Comparison of ENCODE assay signal across 16 mouse cellular contexts in genomic region chr12:79813566-79814305, GRCm38 (mm10).
DNase-seq lines count a peak whose midpoint lies in the region; ATAC-seq lines count a peak whose summit lies in the region.
"Had no signal": no experiment of that assay in that cellular context is flagged by ENCODE, and none has a peak within 500 bp of the region (broad histone marks: within the 10 kb centered on the region; RNA-seq: fewer than 3 reads in every experiment).

No protein-coding gene starts in this region.

- ATAC-seq in neural tube, embryonic 12.5 days (ENCODE audit: low FRiP score, low read depth), result 0 out of 2 replicates have a peak, but pooled peaks have one; percentile 37
- no peak for ATAC-seq in neural tube, embryonic 15.5 days (ENCODE audit: low FRiP score)
- no peak; the same call in 1 of the 2 replicates for ATAC-seq in hindbrain, embryonic 15.5 days (ENCODE audit: low FRiP score, low read depth)

- peak; percentile 70 for DNase-seq in embryo, embryonic 10 days (ENCODE audit: low spot score)
- DNase-seq in embryo, embryonic 9.5 days (ENCODE audit: extremely low spot score), result no peak
- peak; percentile 62 for DNase-seq in splenic B cell, adult 2 months (ENCODE audit: low read depth, low spot score)
- DNase-seq in adrenal gland, postnatal 4 days (ENCODE audit: low spot score in 2 of 2), result no peak
- DNase-seq in gastrocnemius, adult 8-10 months (ENCODE audit: low spot score in 2 of 2), result no peak
- DNase-seq: cerebellum, postnatal 25 days; gastrocnemius, postnatal 10 days; kidney, adult 2 months; lung, embryonic 14.5 days had no signal

- 0 out of 2 replicates have a peak overlapping the region, but pooled peaks have one; percentile 14 for H3K4me2 ChIP-seq in neural tube, embryonic 12.5 days (replicated peaks)
- no peak overlapping the region for H3K4me2 ChIP-seq in neural tube, embryonic 15.5 days
- H3K4me2 ChIP-seq in hindbrain, embryonic 15.5 days, result peak overlapping the region; percentile 33
- H3K4me2 ChIP-seq: heart, embryonic 15.5 days; limb, embryonic 12.5 days; lung, embryonic 14.5 days had no signal

- peaks cover 25% of the 10 kb centered on the region for H3K4me1 ChIP-seq in neural tube, embryonic 12.5 days
- peaks cover 22% of the 10 kb centered on the region for H3K4me1 ChIP-seq in neural tube, embryonic 15.5 days
- peaks cover 16% of the 10 kb centered on the region for H3K4me1 ChIP-seq in hindbrain, embryonic 15.5 days (replicated peaks)
- H3K4me1 ChIP-seq: megakaryocyte, embryonic 14.5 days had no signal

- H3K27me3 ChIP-seq in neural tube, embryonic 12.5 days (replicated peaks), result no peaks in the 10 kb centered on the region; the same call in 1 of the 2 replicates
- no peaks in the 10 kb centered on the region for H3K27me3 ChIP-seq in neural tube, embryonic 15.5 days (replicated peaks)
- no peaks in the 10 kb centered on the region for H3K27me3 ChIP-seq in hindbrain, embryonic 15.5 days
- no peaks in the 10 kb centered on the region for H3K27me3 ChIP-seq in splenic B cell, adult 2 months (ENCODE audit: control insufficient read depth, insufficient read depth, low read length, poor library complexity, severe bottlenecking)
- H3K27me3 ChIP-seq: heart, embryonic 15.5 days had no signal

- WGBS in neural tube, embryonic 12.5 days, result 28% methylated on average over 8 of the region's 8 CpGs
- 28% methylated on average over 8 of the region's 8 CpGs for WGBS in neural tube, embryonic 15.5 days
- 23% methylated on average over 8 of the region's 8 CpGs for WGBS in hindbrain, embryonic 15.5 days

- no peak overlapping the region for H3K27ac ChIP-seq in neural tube, embryonic 12.5 days
- H3K27ac ChIP-seq in neural tube, embryonic 15.5 days (replicated peaks), result no peak overlapping the region
- no peak overlapping the region for H3K27ac ChIP-seq in hindbrain, embryonic 15.5 days (replicated peaks)
- H3K27ac ChIP-seq: heart, embryonic 15.5 days; limb, embryonic 12.5 days had no signal

- no peaks in the 10 kb centered on the region for H3K9me3 ChIP-seq in neural tube, embryonic 12.5 days
- no peaks in the 10 kb centered on the region for H3K9me3 ChIP-seq in neural tube, embryonic 15.5 days (replicated peaks)
- H3K9me3 ChIP-seq in hindbrain, embryonic 15.5 days, result no peaks in the 10 kb centered on the region
- H3K9me3 ChIP-seq: G1E; heart, embryonic 15.5 days; limb, embryonic 12.5 days had no signal

- H3K9ac ChIP-seq in neural tube, embryonic 12.5 days, result no peak overlapping the region
- no peak overlapping the region for H3K9ac ChIP-seq in neural tube, embryonic 15.5 days (replicated peaks)
- H3K9ac ChIP-seq in hindbrain, embryonic 15.5 days, result no peak overlapping the region
- H3K9ac ChIP-seq: heart, embryonic 15.5 days; limb, embryonic 12.5 days; lung, embryonic 14.5 days had no signal

- no peak overlapping the region for H3K4me3 ChIP-seq in neural tube, embryonic 12.5 days
- no peak overlapping the region for H3K4me3 ChIP-seq in neural tube, embryonic 15.5 days (replicated peaks)
- no peak overlapping the region for H3K4me3 ChIP-seq in hindbrain, embryonic 15.5 days
- H3K4me3 ChIP-seq: heart, embryonic 15.5 days; limb, embryonic 12.5 days; megakaryocyte, embryonic 14.5 days had no signal

- no peaks in the 10 kb centered on the region for H3K36me3 ChIP-seq in neural tube, embryonic 12.5 days
- H3K36me3 ChIP-seq in neural tube, embryonic 15.5 days, result no peaks in the 10 kb centered on the region
- no peaks in the 10 kb centered on the region for H3K36me3 ChIP-seq in hindbrain, embryonic 15.5 days
- H3K36me3 ChIP-seq in splenic B cell, adult 2 months (ENCODE audit: control insufficient read depth, insufficient read depth, low read length, poor library complexity, severe bottlenecking), result no peaks in the 10 kb centered on the region
- H3K36me3 ChIP-seq: heart, embryonic 15.5 days; limb, embryonic 12.5 days had no signal

Comparison
In these comparisons a context has a peak if more than half of its experiments do, and no peak if none do; other contexts are left out.
1. DNase-seq: peak in embryo, embryonic 10 days (single experiment) and splenic B cell, adult 2 months (single experiment); none in embryo, embryonic 9.5 days (single experiment), adrenal gland, postnatal 4 days (0 of 2) and gastrocnemius, adult 8-10 months (0 of 2).